Mouse (Mus musculus) brain, embryonic 14.5 days (tissue): ENCODE results near the gene H2-K1. TPM values are rescaled to one million over a fixed set of nuclear protein-coding genes. Genes with fewer than 3 reads are reported as not detected.
A peak's percentile ranks its signal among the peaks of the same experiment; 100 is the strongest.

Experiments used
- DNase-seq: peaks from one replicate; pipeline ENCODE4 v3.0.0-alpha.2; 2011; ENCODE audit warnings: low read depth
- CTCF ChIP-seq: fragments of 200-500 bp; IDR thresholded peaks from 2 replicates; pipeline ENCODE4 v1.5.1; 2012; ENCODE audit warnings: inconsistent platforms, mild to moderate bottlenecking, moderate library complexity, borderline replicate concordance; ENCODE audit not compliant: insufficient read depth, insufficient read length; ENCODE audit errors: extremely low read depth
- POLR2A ChIP-seq: fragments of 200-500 bp; IDR thresholded peaks from 2 replicates; pipeline ENCODE4 v1.6.1; 2012; ENCODE audit warnings: mild to moderate bottlenecking, inconsistent platforms, borderline replicate concordance; ENCODE audit not compliant: poor library complexity, insufficient read depth, insufficient read length, severe bottlenecking; ENCODE audit errors: extremely low read depth
- polyA plus RNA-seq: library from polyadenylated mRNA; depleted of rRNA; stranded (reverse); fragments of >200 nt; gene quantifications from 2 replicates; pipeline ENCODE4 v1.2.3, GENCODE M21; 2012

H2-K1 gene
- polyA plus RNA-seq, 1 experiment = 20.5 TPM

DNA sequence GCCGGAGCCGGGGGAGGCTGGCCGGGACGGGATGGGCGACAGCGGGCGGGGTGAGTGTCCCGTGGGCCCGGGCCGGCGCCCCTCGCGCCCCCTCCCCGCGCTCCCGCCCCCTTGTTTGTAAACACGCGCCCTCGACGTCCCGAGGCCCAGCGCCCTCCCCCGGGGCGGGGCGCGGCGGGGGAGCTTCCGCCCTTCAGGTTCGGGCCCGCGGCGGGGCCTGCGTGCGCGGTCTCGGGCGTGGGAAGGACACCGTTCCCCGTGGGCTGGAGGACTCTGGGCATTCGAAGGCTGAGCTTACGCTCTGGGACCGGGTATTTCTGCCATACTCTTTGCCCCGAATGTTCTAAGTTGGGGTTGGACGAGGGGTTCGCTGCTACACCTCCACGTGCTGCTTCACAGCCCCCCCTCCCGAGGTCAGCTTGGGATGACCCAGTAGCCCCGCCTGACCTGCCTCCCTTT lies 32.1 kb upstream of the H2-K1 start:
- no peak for TF ChIP-seq POLR2A
- TF ChIP-seq CTCF = no peak
- peak; percentile 60 for DNase-seq

DNA sequence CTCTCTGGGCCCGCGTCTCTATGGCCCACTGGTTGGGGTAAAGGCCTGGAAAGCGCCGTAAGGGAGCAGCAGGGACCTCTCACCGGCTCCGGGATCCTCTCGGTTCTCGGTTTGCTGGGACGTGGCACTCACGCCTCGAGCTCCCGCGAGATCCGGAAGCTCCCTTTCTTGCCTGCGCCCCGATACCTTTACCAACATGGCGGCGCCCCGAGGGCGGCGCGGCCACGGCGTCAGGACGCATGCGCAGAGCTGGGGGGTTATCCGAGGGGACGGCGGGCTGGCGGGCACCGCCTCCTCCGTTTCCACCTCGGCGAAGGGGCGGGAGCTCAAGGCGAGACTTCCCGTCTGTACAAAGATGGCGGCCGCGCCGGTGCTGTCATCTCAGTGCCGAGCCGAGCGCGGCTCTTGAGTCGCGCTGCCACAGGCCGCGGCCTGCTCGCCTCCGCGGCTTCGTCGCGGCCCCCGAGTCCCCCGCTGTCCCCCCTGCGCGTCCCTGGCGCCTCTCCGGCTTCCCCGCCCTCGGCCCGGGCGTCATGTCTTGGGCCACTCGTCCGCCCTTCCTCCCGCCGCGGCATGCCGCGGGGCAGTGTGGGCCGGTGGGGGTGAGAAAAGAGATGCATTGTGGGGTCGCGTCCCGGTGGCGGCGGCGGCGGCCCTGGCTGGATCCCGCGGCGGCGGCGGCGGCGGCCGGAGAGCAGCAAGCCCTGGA lies 31.5 kb upstream of the H2-K1 start, which contains the start of the genes Slc39a7 and Rxrb:
Slc39a7 (minus strand) TSS at position 218 of the 709 bp plus-strand sequence.
Rxrb (plus strand) TSS at position 348 of the 709 bp plus-strand sequence.
- TF ChIP-seq POLR2A = peak; percentile 80
- no peak for TF ChIP-seq CTCF
- peak; percentile 99 for DNase-seq

DNA sequence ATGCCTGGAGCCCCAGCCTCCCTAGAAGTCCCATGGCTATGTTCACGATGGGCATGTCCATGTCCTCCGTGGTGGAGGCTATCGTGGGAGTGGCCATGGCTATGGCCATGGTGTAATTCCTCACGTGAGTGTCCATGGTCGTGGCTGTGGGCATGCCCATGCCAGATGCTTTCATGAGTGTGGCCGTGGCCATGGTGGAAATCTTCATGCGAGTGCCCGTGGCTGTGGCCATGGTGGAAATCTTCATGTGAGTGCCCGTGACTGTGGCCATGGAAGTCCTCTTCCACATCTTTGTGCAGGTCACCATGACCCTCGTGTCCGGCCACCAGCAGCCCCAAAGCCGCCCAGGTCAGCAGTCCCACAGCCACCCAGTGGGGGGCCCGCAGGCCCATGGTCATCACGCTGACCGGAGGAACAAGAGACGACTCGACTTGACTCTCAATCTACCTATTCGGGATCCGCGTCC lies 30.7 kb upstream of the H2-K1 start:
- no peak for DNase-seq
- TF ChIP-seq POLR2A = no peak
- no peak for TF ChIP-seq CTCF

DNA sequence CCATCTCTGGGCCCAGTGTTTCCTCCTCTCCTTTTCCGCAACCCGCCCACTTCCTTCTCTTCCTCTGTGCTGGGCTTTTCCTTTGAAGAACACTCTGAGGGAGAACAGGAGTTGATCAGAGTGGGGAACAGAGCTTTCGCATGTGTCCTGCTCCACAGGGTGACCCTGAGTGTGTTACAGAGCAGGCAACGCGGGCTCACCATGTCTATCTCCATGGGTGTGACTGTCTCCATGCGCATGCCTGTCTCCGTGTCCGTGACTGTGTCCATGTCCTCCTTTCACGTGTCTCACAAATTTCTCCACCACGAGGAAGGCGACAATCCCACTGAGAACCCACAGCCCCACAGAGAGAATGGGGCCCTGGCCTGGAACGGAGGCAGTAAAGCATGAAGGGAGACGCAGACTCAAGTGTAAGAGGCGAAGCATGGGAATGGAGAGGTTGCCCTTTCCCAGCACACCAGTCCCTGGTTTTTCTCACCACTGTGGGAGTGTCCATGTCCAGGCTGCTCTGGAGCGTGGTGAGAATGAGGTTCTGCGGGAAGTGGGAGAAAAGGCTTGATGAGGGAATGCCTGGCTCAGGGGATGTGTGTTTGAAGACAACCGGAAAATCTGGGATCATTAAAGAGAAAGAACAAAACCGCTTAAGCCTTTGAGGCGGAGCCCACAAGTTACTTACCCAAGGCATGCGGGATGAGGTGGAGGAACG lies 29.9 kb upstream of the H2-K1 start:
- no peak for DNase-seq
- TF ChIP-seq CTCF (no peak), POLR2A (no peak)

DNA sequence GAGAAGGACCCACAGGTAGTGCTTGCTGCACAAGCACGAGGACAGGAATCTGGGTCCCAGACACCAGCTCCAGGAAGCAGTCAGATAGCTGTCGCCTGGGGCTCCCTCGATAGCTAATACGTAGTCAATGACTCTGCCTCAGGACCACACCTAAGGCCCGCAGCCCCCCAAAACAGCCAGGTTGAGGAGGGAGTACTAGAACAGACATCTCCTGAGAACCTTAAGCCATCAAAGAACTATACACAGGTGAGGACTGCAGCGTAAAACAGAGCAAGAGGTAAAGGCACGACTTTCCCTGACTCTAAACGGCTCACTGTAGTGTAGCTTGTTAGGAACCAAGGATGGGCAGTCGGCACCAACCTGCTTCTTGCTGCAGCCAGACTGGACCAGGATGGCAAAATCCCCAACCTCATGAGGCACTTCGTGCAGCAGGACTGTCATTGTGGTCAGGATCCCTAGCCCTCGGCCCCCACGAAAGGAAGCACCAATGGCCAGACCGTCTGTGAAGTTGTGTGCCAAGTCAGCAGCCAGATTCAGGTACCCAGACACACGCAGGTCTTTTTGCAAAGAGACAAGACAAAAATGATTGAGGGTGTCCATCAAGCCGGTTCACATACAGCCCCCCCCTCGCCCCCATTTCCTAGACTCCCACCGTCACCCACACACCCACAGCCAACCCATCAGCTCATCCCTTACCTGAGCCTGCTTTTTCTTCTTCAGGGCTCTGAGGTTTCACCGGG lies 29.2 kb upstream of the H2-K1 start:
- DNase-seq = no peak
- TF ChIP-seq POLR2A (no peak), CTCF (no peak)

DNA sequence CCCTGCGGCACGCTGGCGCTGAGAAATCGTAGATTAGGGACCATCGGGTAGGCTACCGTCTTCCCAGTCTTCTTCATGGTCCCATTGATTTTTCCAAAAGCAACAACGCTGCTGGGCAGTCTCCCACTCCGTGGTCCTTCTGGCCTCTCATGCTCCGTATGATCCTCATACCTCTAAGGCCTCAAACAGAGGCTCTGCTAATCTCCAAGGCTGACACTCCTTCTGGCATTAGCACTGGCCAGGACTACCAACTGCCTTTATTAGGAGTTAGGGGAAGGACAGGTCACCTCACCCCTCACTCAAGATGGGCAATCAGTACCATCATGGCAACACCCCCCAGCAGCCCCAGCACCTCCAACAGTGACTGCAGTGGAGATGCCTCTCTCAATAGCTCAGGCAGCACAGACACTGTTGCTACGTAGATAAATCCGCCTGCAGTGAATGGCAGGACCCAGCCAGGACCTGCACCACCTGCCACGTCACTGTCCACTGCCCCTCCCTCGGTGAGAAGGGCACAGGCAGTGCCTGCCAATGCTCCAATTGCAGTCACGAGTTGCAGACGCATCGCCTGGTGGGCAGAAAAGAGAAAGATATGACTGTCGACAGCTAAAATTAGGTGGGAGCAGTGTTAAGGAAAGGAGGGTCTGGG lies 28.5 kb upstream of the H2-K1 start:
- DNase-seq = no peak
- TF ChIP-seq POLR2A (no peak), CTCF (no peak)

DNA sequence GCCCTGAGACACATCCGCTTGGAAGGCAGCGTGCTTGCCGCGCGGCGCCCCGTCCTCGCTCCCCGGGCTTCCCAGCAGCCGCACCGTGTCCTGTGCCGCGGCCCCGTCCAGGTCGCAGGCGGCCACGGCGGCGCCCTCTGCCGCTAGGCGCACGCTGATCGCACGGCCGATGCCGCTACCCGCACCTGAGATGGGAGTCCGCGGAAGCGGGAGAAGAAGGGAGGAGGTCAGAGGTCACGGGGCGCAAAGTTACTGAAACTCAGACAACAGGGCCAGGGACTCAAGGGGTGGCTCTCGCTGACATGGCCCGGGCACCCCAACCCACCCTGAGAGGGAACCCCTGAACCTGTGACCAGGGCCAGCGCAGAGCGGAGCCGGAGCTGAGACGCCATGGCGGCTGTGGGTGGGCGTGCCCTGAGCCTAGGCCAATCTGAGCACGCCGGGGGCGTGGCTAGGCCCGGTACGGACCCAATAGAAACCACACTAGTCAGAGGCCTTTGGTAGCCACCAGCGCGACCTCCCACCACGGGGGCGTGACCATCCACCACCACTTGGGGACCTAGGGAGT lies 27.6 kb upstream of the H2-K1 start, which contains the start of gene H2-Ke6:
H2-Ke6 (minus strand) TSS at position 405 of the 568 bp plus-strand sequence.
- TF ChIP-seq CTCF (peak; percentile 12; the same call in 1 of the 2 replicates), POLR2A (peak; percentile 28; the same call in 1 of the 2 replicates)
- peak; percentile 96 for DNase-seq

DNA sequence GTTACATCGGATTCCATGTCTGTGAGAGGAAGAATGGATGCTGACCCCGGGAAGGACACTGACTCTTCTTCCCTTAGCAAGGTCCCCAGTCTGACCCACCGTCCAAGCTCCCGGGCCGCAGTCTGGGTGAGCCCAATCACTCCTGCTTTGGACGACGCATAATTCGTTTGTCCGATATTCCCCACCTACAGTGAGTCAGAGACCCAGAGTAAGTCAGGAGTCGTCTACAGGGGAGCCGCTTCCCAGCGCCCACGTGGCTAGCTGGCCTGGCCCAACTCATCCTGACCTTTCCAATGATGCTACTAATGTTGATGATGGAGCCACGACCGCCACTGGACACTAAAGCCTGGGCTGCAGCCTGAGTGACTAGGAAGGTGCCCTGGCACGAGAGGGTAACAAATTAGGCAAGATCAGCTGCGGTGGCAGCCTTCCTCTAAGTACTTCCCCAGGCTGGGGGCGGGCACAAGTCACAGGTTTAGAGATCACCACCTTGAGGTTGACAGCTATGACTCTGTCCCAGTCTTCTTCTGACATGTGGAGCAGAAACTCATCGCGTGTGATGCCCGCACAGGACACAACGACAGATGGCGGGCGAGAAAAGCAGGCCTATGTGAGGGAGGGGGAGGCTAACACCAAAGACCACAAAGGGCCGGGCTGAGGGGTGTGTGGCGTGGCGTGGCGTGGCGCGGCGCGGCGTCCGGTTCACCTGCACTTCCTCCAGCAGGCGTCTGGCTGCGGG lies 26.9 kb upstream of the H2-K1 start:
- DNase-seq = no peak

DNA sequence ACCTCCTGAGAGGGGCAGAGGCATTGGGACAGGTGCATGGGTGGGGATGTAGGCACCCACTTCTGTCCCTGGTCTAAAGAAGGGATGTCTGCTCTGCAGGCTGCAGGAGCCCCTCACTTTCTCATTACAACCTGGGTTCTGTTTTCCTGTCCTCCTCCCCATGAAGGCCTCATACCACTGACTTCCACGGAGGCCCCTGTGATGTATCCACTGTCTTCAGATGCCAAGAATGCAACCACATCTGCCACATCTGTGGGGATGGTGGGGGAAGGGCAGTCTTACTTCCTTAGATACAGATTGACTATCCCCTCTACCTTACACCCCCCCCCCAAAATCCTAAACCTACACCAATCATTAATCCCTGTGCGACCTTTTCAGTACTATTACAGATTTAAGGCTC lies 26.1 kb upstream of the H2-K1 start:
- DNase-seq = no peak
- TF ChIP-seq CTCF = no peak

More for the DNA sequence above, 26.9 kb upstream of the H2-K1 start:
- TF ChIP-seq POLR2A = no peak
- no peak for TF ChIP-seq CTCF

DNA sequence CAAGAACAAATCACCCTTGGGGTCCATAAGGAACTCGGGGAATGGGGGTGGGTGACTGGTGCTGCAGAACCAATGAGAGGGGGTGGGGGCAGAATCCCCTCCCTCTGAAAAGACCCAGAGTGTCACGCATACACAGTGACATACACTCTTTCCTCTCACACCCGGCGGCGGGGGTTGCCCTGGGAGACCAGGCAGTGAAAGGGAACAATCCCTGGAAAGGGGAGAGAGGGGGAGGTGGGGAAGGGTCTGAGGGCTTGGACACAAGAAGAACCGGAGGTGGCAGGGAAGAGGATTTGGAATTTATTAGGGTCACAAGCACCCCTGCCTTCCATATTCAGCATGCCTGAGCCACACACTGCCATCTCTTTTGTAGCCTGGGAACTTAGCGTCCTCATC lies 25.6 kb upstream of the H2-K1 start:
- no peak for DNase-seq
- TF ChIP-seq POLR2A (no peak), CTCF (no peak)
